8 mouse cellular contexts compared by ENCODE assay signal in the genomic region with DNA sequence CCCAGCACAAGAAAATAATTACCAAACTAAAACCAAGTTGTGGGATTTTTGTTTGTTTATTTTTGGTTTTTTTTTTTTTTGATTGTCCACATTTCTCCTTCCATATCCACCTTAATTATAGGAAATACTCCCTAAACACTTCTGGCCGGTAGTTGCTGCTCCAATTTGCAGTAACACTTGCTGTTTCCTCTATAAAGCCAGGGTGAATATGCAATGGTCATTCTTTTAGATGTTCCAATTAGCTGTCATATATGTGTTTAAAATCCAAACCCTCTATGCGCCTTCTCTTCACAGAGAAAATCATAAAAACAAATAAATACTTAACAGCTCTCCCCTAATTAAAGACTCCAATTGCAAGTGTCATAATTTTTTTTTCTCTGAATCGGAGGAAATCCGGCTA. TPM values are rescaled to one million over a fixed set of nuclear protein-coding genes. Genes with fewer than 3 reads are reported as not detected.
DNase-seq lines count a peak whose midpoint lies in the region; ATAC-seq and TF ChIP-seq lines count a peak whose summit lies in the region.

No protein-coding gene starts in this region.

- peak overlapping the region; percentile 72 for H3K4me3 ChIP-seq in kidney, embryonic 16.5 days (ENCODE audit: low read length)
- peak overlapping the region; percentile 47 for H3K4me3 ChIP-seq in embryonic facial prominence, embryonic 11.5 days (ENCODE audit: low read depth, low read length)
- H3K4me3 ChIP-seq in hindbrain, postnatal 0 days (ENCODE audit: low read length), result peak overlapping the region; percentile 78
- peak overlapping the region; percentile 67 for H3K4me3 ChIP-seq in midbrain, embryonic 16.5 days (ENCODE audit: low read depth, low read length)

- H3K9me3 ChIP-seq in kidney, embryonic 16.5 days (ENCODE audit: low read length), result no peaks in the 10 kb centered on the region
- no peaks in the 10 kb centered on the region for H3K9me3 ChIP-seq in embryonic facial prominence, embryonic 11.5 days (replicated peaks; ENCODE audit: control insufficient read depth, low read length)
- no peaks in the 10 kb centered on the region for H3K9me3 ChIP-seq in hindbrain, postnatal 0 days (ENCODE audit: low read length)
- H3K9me3 ChIP-seq in midbrain, embryonic 16.5 days (replicated peaks; ENCODE audit: control insufficient read depth, low read length, poor library complexity, severe bottlenecking), result no peaks in the 10 kb centered on the region

- 6% methylated on average over 4 of the region's 4 CpGs for WGBS in kidney, embryonic 16.5 days
- 12% methylated on average over 4 of the region's 4 CpGs for WGBS in embryonic facial prominence, embryonic 11.5 days
- WGBS in hindbrain, postnatal 0 days, result 2% methylated on average over 4 of the region's 4 CpGs
- 4% methylated on average over 4 of the region's 4 CpGs for WGBS in midbrain, embryonic 16.5 days

- H3K36me3 ChIP-seq in kidney, embryonic 16.5 days (ENCODE audit: insufficient read depth, low read length), result no peaks in the 10 kb centered on the region
- H3K36me3 ChIP-seq in embryonic facial prominence, embryonic 11.5 days (replicated peaks; ENCODE audit: control insufficient read depth, insufficient read depth, low read depth, low read length), result no peaks in the 10 kb centered on the region
- no peaks in the 10 kb centered on the region for H3K36me3 ChIP-seq in hindbrain, postnatal 0 days (ENCODE audit: insufficient read depth, low read length)
- no peaks in the 10 kb centered on the region for H3K36me3 ChIP-seq in midbrain, embryonic 16.5 days (ENCODE audit: control insufficient read depth, insufficient read depth, low read length)

- DNase-seq in kidney, postnatal 4 days, result no peak
- DNase-seq in embryonic facial prominence, embryonic 11.5 days (ENCODE audit: low spot score), result no peak
- no peak for DNase-seq in hindbrain, postnatal 0 days (ENCODE audit: low spot score)
- DNase-seq in cerebellum, adult 11-12 months, result no peak
- DNase-seq in frontal cortex, postnatal 10 days (ENCODE audit: low spot score in 2 of 2), result no peak
- no peak for DNase-seq in right cerebral cortex, adult 2 months (ENCODE audit: low spot score in 2 of 2)

- peaks cover 23% of the 10 kb centered on the region for H3K27me3 ChIP-seq in kidney, embryonic 16.5 days (ENCODE audit: insufficient read depth, low read length)
- H3K27me3 ChIP-seq in embryonic facial prominence, embryonic 11.5 days (ENCODE audit: control insufficient read depth, insufficient read depth, low read length), result peaks cover 14% of the 10 kb centered on the region
- H3K27me3 ChIP-seq in hindbrain, postnatal 0 days (ENCODE audit: insufficient read depth, low read length), result no peaks in the 10 kb centered on the region
- H3K27me3 ChIP-seq in midbrain, embryonic 16.5 days (ENCODE audit: control insufficient read depth, insufficient read depth, low read depth, low read length), result no peaks in the 10 kb centered on the region

- peaks cover 10% of the 10 kb centered on the region for H3K4me1 ChIP-seq in kidney, embryonic 16.5 days (ENCODE audit: insufficient read depth, low read length)
- H3K4me1 ChIP-seq in embryonic facial prominence, embryonic 11.5 days (ENCODE audit: control insufficient read depth, insufficient read depth, low read length), result no peaks in the 10 kb centered on the region
- no peaks in the 10 kb centered on the region; the same call in 1 of the 2 replicates for H3K4me1 ChIP-seq in hindbrain, postnatal 0 days (ENCODE audit: insufficient read depth, low read length)
- peaks cover 13% of the 10 kb centered on the region for H3K4me1 ChIP-seq in midbrain, embryonic 16.5 days (ENCODE audit: control insufficient read depth, insufficient read depth, low read length)

- H3K9ac ChIP-seq in kidney, embryonic 16.5 days (replicated peaks; ENCODE audit: low read length), result no peak overlapping the region
- H3K9ac ChIP-seq in embryonic facial prominence, embryonic 11.5 days (replicated peaks; ENCODE audit: low read length), result no peak overlapping the region
- peak overlapping the region; percentile 76 for H3K9ac ChIP-seq in hindbrain, postnatal 0 days (replicated peaks; ENCODE audit: low read length)
- H3K9ac ChIP-seq in midbrain, embryonic 16.5 days (ENCODE audit: low read depth, low read length), result peak overlapping the region; percentile 81

- ATAC-seq in kidney, embryonic 16.5 days (ENCODE audit: low FRiP score, low TSS enrichment), result no peak
- ATAC-seq in embryonic facial prominence, embryonic 11.5 days (replicated peaks; ENCODE audit: insufficient number of reproducible peaks, low FRiP score, low TSS enrichment, low read depth), result no peak
- ATAC-seq in hindbrain, postnatal 0 days, result no peak
- ATAC-seq in midbrain, embryonic 16.5 days, result no peak

- no peak for TF ChIP-seq CTCF in hindbrain, postnatal 0 days (IDR thresholded peaks at IDR 0.05; ENCODE audit: low read depth)

- no peak overlapping the region for H3K27ac ChIP-seq in kidney, embryonic 16.5 days (ENCODE audit: low read length)
- H3K27ac ChIP-seq in embryonic facial prominence, embryonic 11.5 days (replicated peaks; ENCODE audit: low read depth, low read length), result no peak overlapping the region
- H3K27ac ChIP-seq in hindbrain, postnatal 0 days, result peak overlapping the region; percentile 82; the same call in 1 of the 2 replicates
- H3K27ac ChIP-seq in midbrain, embryonic 16.5 days (ENCODE audit: low read length), result no peak overlapping the region; the same call in 1 of the 2 replicates

- H3K4me2 ChIP-seq in kidney, embryonic 16.5 days (replicated peaks; ENCODE audit: low read depth, low read length), result peak overlapping the region; percentile 99
- peak overlapping the region; percentile 93 for H3K4me2 ChIP-seq in embryonic facial prominence, embryonic 11.5 days (ENCODE audit: low read depth, low read length)
- H3K4me2 ChIP-seq in hindbrain, postnatal 0 days (ENCODE audit: low read depth, low read length), result peak overlapping the region; percentile 97
- H3K4me2 ChIP-seq in midbrain, embryonic 16.5 days (ENCODE audit: low read length), result peak overlapping the region; percentile 84

RNA-seq across cellular contexts. Expression of gene Eml6, which starts 0.7 kb away (rescaled TPM):
- 0.69 and 1.4 TPM in 2 replicates for polyA plus RNA-seq in kidney, embryonic 16.5 days (2015; fragmentation: Nextera tagmentation; extraction: Ambion mirVana)
- polyA plus RNA-seq in embryonic facial prominence, embryonic 11.5 days (2014; fragmentation: Nextera tagmentation; extraction: Ambion mirVana), result 0.43 and 0.50 TPM in 2 replicates
- total RNA-seq in hindbrain, postnatal 0 days (2014; rRNA removed), result 17.9 and 18.0 TPM in 2 replicates
- polyA plus RNA-seq in hindbrain, postnatal 0 days (2015; fragmentation: Nextera tagmentation; extraction: Ambion mirVana), result 4.3 and 4.6 TPM in 2 replicates
- 7.8 and 8.7 TPM in 2 replicates for polyA plus RNA-seq in midbrain, embryonic 16.5 days (2015; fragmentation: Nextera tagmentation; extraction: Ambion mirVana)

Comparison
In these comparisons a context has a peak if more than half of its experiments do, and no peak if none do; other contexts are left out.
1. H3K9ac ChIP-seq: peak in hindbrain, postnatal 0 days (single experiment) and midbrain, embryonic 16.5 days (single experiment); none in kidney, embryonic 16.5 days (single experiment) and embryonic facial prominence, embryonic 11.5 days (single experiment).
2. Peak in every context shown above with its lines, with median percentiles within 50 percentile points of each other: H3K4me2 ChIP-seq and H3K4me3 ChIP-seq.